Mouse (Mus musculus) spleen, postnatal 4 days (tissue): ENCODE measurements around the gene Fdxr.

Experiments
- DNase-seq, 2 experiments: peaks; one replicate each; pipeline ENCODE4 v3.0.0; 2022; ENCODE audit warnings: low spot score in 2 of 2

Fdxr gene

GRCm38 (mm10) chr11:115290314-115290713 lies 13.5 kb upstream of the Fdxr start:
- no peak for DNase-seq

- no peak for DNase-seq
Observed at GRCm38 (mm10) chr11:115289885-115290284, 13.0 kb upstream of the Fdxr start.

- no peak for DNase-seq
Observed at GRCm38 (mm10) chr11:115288305-115288704, 11.5 kb upstream of the Fdxr start.

GRCm38 (mm10) chr11:115287386-115287785 lies 10.5 kb upstream of the Fdxr start:
- no peak for DNase-seq

- no peak for DNase-seq
Observed at GRCm38 (mm10) chr11:115286201-115286993, 9.5 kb upstream of the Fdxr start.

GRCm38 (mm10) chr11:115285282-115285681 lies 8.4 kb upstream of the Fdxr start:
- no peak for DNase-seq

- DNase-seq: no peak
Observed at GRCm38 (mm10) chr11:115283891-115284620, 7.2 kb upstream of the Fdxr start.

- DNase-seq: no peak
Observed at GRCm38 (mm10) chr11:115283486-115283765, 6.6 kb upstream of the Fdxr start.

GRCm38 (mm10) chr11:115282723-115283485 lies 6.1 kb upstream of the Fdxr start:
- DNase-seq: no peak

- DNase-seq: no peak
Observed at GRCm38 (mm10) chr11:115282295-115282694, 5.4 kb upstream of the Fdxr start.

GRCm38 (mm10) chr11:115279726-115280125 lies 2.9 kb upstream of the Fdxr start:
- no peak for DNase-seq

GRCm38 (mm10) chr11:115278176-115278575 lies 1.3 kb upstream of the Fdxr start:
- DNase-seq: no peak

GRCm38 (mm10) chr11:115277604-115277975 lies 740 bp upstream of the Fdxr start:
- no peak for DNase-seq

GRCm38 (mm10) chr11:115275954-115276353 lies 896 bp downstream of the Fdxr start:
- DNase-seq: no peak

- no peak for DNase-seq
Observed at GRCm38 (mm10) chr11:115275509-115275908, 1.3 kb downstream of the Fdxr start.

- DNase-seq: no peak
Observed at GRCm38 (mm10) chr11:115274771-115275170, 2.1 kb downstream of the Fdxr start.

GRCm38 (mm10) chr11:115274178-115274577 lies 2.7 kb downstream of the Fdxr start:
- DNase-seq: no peak

- DNase-seq: no peak
Observed at GRCm38 (mm10) chr11:115273735-115274134, 3.1 kb downstream of the Fdxr start.

- DNase-seq: no peak
Observed at GRCm38 (mm10) chr11:115272894-115273498, 3.9 kb downstream of the Fdxr start.

GRCm38 (mm10) chr11:115271481-115271880 lies 5.4 kb downstream of the Fdxr start:
- DNase-seq: no peak

GRCm38 (mm10) chr11:115271052-115271451 lies 5.8 kb downstream of the Fdxr start:
- DNase-seq: no peak

GRCm38 (mm10) chr11:115270148-115270861 lies 6.5 kb downstream of the Fdxr start:
- DNase-seq: peak; percentile 60 to 86
